Mouse (Mus musculus) kidney, embryonic 16.5 days (tissue): ENCODE data around the gene Fhad1. TPM values are rescaled to one million over a fixed set of nuclear protein-coding genes. Genes with fewer than 3 reads are reported as not detected.
A peak's percentile ranks its signal among the peaks of the same experiment; 100 is the strongest.

Experiments used
- ATAC-seq: fragments of 200-750 bp; cut with Nextera tagmentation; 2 replicates; pipeline ENCODE4 v1.8.0; 2017; ENCODE audit warnings: moderate TSS enrichment; ENCODE audit not compliant: low FRiP score, low TSS enrichment
- H3K27ac ChIP-seq: fragments of 300-500 bp; sonication (generic); 2 replicates; pipeline ENCODE4 v1.5.1; 2014; ENCODE audit warnings: low read length
- H3K27me3 ChIP-seq: fragments of 300-500 bp; sonication (generic); 2 replicates; pipeline ENCODE4 v1.6.1; 2014; ENCODE audit warnings: low read length, control low read depth, mixed read lengths; ENCODE audit not compliant: insufficient read depth
- H3K36me3 ChIP-seq: fragments of 300-500 bp; sonication (generic); 2 replicates; pipeline ENCODE4 v1.6.1; 2014; ENCODE audit warnings: low read length, control low read depth, mixed read lengths; ENCODE audit not compliant: insufficient read depth
- H3K4me1 ChIP-seq: fragments of 300-500 bp; sonication (generic); 2 replicates; pipeline ENCODE4 v1.6.1; 2014; ENCODE audit warnings: low read length, control low read depth, mixed read lengths; ENCODE audit not compliant: insufficient read depth
- H3K4me2 ChIP-seq: fragments of 300-500 bp; sonication (generic); replicated peaks from 2 replicates; pipeline ENCODE4 v1.6.1; 2014; ENCODE audit warnings: low read depth, low read length
- H3K4me3 ChIP-seq: fragments of 300-500 bp; sonication (generic); 2 replicates; pipeline ENCODE4 v1.5.1; 2014; ENCODE audit warnings: mild to moderate bottlenecking, low read length
- H3K9ac ChIP-seq: fragments of 300-500 bp; sonication (generic); replicated peaks from 2 replicates; pipeline ENCODE4 v1.6.1; 2014; ENCODE audit warnings: low read length
- H3K9me3 ChIP-seq: fragments of 300-500 bp; sonication (generic); 2 replicates; pipeline ENCODE4 v1.6.1; 2016; ENCODE audit warnings: low read length, control low read depth
- WGBS: fragments of 180-500 bp; shearing (Covaris S2); extraction: QIAGEN DNeasy Blood & Tissue Kit; methylation state at CpG from one replicate; pipeline ENCODE4 v1.1.7; 2014; 5-methylcytosine and 5-hydroxymethylcytosine counted together
- polyA plus RNA-seq: library from polyadenylated mRNA; unstranded; fragments of >200 nt; fragmentation: Nextera tagmentation; extraction: Ambion mirVana; gene quantifications from 2 replicates; pipeline ENCODE4 v1.2.1, GENCODE M21; 2015

Gene Fhad1
- polyA plus RNA-seq, 1 experiment from 2014 or later: 0.74 TPM

DNA sequence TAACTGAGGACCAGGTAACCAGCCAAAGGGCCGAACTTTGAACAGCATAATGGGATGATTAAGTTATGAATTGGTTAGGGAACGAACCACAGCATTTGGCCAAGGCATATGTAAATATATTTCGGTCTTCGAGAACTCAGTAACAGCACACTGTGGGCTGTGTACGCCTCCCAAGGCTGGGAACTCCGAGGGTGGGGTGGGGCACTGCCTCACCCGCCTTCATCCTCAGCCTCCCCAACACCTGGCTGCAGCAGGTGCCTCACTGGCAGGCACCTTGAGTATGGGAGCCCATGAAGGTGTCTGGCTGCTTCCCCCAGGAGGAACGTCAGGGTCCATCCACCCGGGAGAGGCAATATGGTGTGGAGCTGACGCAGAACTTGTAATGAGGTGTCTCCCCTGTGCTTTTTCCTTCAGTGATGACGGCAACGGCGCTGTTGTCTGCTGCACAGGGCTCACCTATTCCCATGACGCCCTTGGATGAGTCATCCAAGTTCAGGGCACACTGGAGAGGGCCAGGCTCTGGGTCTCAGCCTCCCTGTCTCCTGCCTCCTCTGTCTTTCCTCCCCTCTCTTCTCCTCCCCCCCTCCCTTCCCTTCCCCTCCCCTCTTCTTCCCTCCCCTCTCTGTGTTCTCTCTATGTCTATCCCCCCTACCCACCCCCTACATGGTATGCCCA, 22.2 kb downstream of the Fhad1 start:
- Histone ChIP-seq H3K4me2 (no peak overlapping the region), H3K27ac (no peak overlapping the region), H3K9ac (no peak overlapping the region), H3K9me3 (no peaks in the 10 kb centered on the region), H3K4me3 (no peak overlapping the region), H3K36me3 (no peaks in the 10 kb centered on the region), H3K27me3 (no peaks in the 10 kb centered on the region), H3K4me1 (no peaks in the 10 kb centered on the region)
- 86% methylated on average over 14 of the region's 14 CpGs for WGBS
- ATAC-seq: no peak

DNA sequence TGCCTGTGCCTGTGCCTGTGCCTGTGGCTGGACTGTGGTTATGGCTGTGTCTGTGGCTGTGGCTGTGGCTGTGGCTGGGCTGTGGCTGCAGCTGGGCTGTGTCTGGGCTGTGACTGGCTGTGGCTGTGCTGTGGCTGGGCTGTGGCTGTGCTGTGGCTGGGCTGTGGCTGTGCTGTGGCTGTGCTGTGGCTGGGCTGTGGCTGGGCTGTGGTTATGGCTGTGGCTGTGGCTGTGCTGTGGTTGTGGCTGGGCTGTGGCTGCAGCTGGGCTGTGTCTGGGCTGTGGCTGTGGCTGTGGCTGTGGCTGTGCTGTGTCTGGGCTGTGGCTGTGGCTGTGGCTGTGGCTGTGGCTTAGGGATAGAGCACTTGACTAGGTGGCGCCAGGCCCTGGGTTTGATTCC, 26.7 kb downstream of the Fhad1 start:
- Histone ChIP-seq H3K36me3 (no peaks in the 10 kb centered on the region), H3K27ac (no peak overlapping the region), H3K27me3 (no peaks in the 10 kb centered on the region), H3K9ac (no peak overlapping the region), H3K4me1 (no peaks in the 10 kb centered on the region), H3K4me2 (no peak overlapping the region), H3K9me3 (no peaks in the 10 kb centered on the region), H3K4me3 (no peak overlapping the region)
- 100% methylated on average over 1 of the region's 1 CpGs for WGBS
- no peak for ATAC-seq

DNA sequence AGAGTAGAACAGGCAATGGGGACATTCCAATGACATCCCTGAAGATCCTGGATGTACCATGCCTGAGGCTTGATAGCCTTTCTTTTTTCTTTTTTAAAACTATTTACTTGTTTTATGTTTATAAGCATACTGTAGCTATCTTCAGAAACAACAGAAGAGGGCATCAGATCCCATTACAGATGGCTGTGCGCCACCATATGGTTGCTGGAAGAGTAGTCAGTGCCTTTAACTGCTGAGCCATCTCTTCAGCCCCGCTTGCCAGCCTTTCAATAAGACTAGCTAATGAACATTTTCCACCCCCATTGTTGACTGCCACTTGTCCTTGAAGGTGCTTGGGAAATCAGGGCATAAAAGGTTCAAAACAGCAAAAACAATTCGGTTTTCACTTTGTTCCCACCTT, 31.2 kb downstream of the Fhad1 start:
- ATAC-seq: no peak
- Histone ChIP-seq H3K36me3 (no peaks in the 10 kb centered on the region), H3K27ac (no peak overlapping the region), H3K9ac (no peak overlapping the region), H3K27me3 (no peaks in the 10 kb centered on the region), H3K9me3 (no peaks in the 10 kb centered on the region), H3K4me3 (no peak overlapping the region), H3K4me2 (no peak overlapping the region), H3K4me1 (no peaks in the 10 kb centered on the region)
- 56% methylated on average over 3 of the region's 3 CpGs for WGBS

DNA sequence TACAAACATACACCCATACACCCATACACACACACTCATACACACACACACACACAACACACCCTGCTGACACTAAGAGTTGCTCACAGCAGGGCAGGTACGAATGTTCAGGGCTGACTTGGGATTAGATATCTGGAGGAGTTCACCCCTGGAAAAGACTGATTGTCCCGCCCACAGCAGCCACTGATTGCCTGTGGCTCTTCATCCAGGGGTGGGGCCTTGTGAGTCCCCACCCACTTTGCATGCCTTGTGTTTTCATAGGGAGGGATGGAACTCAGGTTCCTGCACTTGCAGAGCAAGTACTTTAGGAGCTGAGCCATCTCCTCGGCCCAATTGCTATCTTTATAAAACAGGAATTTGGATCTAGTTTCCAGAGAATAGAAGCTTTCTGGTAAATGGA, 33.4 kb downstream of the Fhad1 start:
- H3K27ac ChIP-seq: no peak overlapping the region
- H3K4me2 ChIP-seq: no peak overlapping the region
- H3K9me3 ChIP-seq: no peaks in the 10 kb centered on the region
- no peak overlapping the region for H3K4me3 ChIP-seq
- WGBS: 67% methylated on average over 3 of the region's 3 CpGs
- no peak for ATAC-seq
- no peaks in the 10 kb centered on the region for H3K27me3 ChIP-seq
- no peaks in the 10 kb centered on the region for H3K36me3 ChIP-seq
- no peaks in the 10 kb centered on the region; the same call in 1 of the 2 replicates for H3K4me1 ChIP-seq
- H3K9ac ChIP-seq: no peak overlapping the region

DNA sequence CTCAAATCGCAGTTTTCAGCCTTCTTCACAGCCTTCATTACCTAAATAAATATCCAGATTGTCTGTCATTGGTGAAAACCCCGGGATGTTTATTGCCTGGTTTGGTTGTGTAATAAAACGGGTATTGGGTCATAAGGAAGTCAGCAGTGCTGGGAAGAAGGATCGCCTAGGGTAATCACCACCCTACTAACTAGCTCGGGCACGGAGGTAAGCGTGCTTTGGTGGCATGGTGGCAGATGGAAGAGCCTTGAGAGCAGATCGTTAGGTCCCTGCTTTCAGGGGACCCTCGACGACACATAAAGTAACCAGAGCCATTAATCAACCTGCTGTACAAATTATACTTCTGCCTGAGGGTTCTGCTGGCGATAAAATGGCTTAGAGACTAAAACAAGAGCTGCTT, 36.3 kb downstream of the Fhad1 start:
- Histone ChIP-seq H3K4me3 (no peak overlapping the region), H3K36me3 (no peaks in the 10 kb centered on the region), H3K27ac (no peak overlapping the region), H3K4me2 (no peak overlapping the region), H3K9me3 (no peaks in the 10 kb centered on the region), H3K27me3 (no peaks in the 10 kb centered on the region), H3K4me1 (no peaks in the 10 kb centered on the region; the same call in 1 of the 2 replicates), H3K9ac (no peak overlapping the region)
- ATAC-seq: no peak
- 23% methylated on average over 11 of the region's 11 CpGs for WGBS

DNA sequence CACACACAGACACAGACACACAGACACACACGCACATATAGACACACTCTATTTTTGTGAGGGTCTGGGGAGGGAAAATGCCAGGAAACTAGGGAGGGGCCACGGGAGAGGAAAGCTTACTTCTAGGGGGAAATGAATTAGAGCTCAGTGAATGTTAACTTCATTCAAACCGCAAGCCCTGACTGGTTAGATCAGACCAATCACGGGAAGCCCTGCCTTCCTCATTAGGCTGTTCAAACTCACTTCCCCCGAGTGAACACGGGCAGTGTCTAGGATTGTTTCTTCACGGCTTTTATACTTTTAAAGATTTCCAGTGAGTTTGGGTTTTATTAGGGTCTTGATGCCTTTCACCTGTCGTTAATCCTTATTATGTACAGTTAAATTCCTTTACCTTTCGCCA, 37.5 kb downstream of the Fhad1 start:
- H3K9me3 ChIP-seq: no peaks in the 10 kb centered on the region
- ATAC-seq: no peak
- no peak overlapping the region for H3K4me3 ChIP-seq
- H3K4me1 ChIP-seq: no peaks in the 10 kb centered on the region; the same call in 1 of the 2 replicates
- no peak overlapping the region for H3K27ac ChIP-seq
- H3K9ac ChIP-seq: no peak overlapping the region
- H3K27me3 ChIP-seq: no peaks in the 10 kb centered on the region
- 40% methylated on average over 9 of the region's 9 CpGs for WGBS
- H3K4me2 ChIP-seq: no peak overlapping the region
- H3K36me3 ChIP-seq: no peaks in the 10 kb centered on the region

DNA sequence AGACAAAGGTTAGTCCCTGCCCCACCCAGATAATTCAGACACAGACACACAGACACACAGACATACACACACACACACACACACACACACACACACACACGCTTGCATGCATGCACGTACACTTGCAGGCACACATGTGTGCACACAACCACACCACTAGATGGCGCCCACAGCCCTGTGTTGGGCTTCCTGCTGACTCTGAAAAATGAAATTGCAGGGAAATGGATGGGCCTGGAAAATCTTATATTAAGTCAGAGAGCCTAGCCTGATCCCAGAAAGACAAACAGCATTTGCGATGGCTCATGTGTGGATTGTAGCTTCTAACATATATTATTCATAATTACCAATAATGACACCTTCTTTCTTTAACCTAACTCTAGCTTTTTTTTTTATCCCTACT, 38.7 kb downstream of the Fhad1 start:
- Histone ChIP-seq H3K9ac (no peak overlapping the region), H3K36me3 (no peaks in the 10 kb centered on the region), H3K27me3 (no peaks in the 10 kb centered on the region), H3K9me3 (no peaks in the 10 kb centered on the region), H3K27ac (no peak overlapping the region), H3K4me1 (no peaks in the 10 kb centered on the region; the same call in 1 of the 2 replicates), H3K4me3 (no peak overlapping the region), H3K4me2 (no peak overlapping the region)
- WGBS: 42% methylated on average over 4 of the region's 4 CpGs
- ATAC-seq: no peak

DNA sequence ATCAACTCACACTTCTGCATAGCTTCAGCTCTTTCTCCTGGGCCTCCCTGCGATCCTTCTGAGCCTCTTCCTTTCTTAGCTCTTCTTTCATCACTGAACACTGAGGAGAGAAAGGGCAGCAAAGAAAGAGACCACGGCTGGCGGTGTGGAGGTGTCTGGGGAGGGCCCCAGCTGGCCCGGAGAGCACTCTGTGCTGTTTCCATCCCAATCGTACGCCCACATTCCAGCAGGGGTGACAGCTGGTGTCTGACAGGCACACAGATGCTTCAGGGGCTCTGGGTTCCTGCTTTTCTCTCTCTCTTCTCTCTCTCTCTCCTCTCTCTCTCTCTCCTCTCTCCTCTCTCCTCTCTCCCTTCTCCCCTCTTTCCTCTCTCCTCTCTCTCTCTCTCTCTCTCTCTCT, 50.3 kb downstream of the Fhad1 start:
- no peaks in the 10 kb centered on the region for H3K36me3 ChIP-seq
- H3K4me1 ChIP-seq: no peaks in the 10 kb centered on the region; the same call in 1 of the 2 replicates
- no peak for ATAC-seq
- no peak overlapping the region for H3K4me3 ChIP-seq
- H3K4me2 ChIP-seq: no peak overlapping the region
- no peak overlapping the region for H3K9ac ChIP-seq
- H3K9me3 ChIP-seq: peaks cover 6% of the 10 kb centered on the region
- no peaks in the 10 kb centered on the region for H3K27me3 ChIP-seq
- H3K27ac ChIP-seq: no peak overlapping the region
- WGBS: 22% methylated on average over 6 of the region's 6 CpGs

DNA sequence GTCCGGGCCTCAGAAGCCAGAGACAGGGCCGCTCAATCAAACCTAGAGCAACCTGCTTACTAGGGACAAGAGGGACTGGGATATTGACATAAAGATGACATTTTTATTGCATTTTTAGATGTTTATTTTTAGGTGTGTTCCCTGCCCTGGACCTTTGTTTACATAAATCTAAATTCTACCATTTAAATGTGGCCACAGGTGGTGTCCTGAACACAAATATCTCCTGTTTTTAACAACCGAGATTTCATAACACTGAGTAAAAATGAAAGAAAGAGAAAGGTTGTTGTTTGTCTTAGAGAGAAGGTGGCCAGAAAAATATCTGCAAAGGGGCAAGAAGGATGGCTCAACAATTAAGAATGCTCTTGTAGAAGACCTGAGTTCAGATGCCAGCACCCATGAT, 51.0 kb downstream of the Fhad1 start:
- H3K9me3 ChIP-seq: peaks cover 6% of the 10 kb centered on the region
- H3K27ac ChIP-seq: no peak overlapping the region
- H3K27me3 ChIP-seq: no peaks in the 10 kb centered on the region
- peaks cover under 1% of the 10 kb centered on the region; the same call in 1 of the 2 replicates for H3K4me1 ChIP-seq
- no peak overlapping the region for H3K9ac ChIP-seq
- 84% methylated on average over 3 of the region's 3 CpGs for WGBS
- no peak for ATAC-seq
- H3K4me3 ChIP-seq: no peak overlapping the region
- no peak overlapping the region for H3K4me2 ChIP-seq
- no peaks in the 10 kb centered on the region for H3K36me3 ChIP-seq

DNA sequence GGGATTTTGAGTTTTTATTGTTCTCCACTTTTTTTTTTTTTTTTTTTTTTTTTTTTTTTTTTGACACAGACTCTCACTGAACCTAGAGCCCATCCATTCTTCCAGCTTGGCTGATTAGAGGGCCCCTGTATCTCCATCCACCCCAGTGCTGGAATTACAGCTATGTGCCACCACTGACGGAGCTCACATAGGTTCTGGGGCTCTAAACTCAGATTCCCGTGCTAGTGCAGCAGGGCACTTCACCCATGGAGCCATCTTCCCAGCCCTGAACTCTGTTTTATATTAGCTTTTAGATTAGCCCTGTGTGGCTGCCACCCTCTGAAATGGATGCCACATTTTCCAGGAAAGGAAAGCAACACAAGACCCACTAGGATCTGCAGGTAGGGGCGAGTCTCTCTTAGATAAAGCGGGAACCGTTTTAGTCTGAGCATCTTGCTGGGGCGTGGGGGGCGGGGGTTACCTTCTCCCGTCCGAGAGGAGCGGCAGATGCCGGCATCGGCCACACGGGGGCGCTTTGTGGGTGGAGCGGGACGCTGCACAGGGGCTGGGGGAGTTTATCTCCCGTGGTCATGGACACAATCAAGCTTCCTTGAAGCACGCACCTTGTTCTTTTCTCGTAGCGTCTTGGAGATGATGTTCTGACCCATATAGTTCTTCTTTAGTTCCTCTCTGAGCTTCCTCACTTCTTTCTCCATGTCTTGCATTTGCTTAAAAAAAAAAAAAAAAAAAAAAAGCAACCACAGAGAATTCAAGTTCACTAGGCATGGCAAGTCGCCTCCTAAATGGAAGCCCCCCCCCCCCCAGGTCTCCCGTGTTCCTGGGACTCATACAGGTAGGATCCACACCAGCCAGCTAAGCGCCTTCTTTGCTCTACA, 51.8 kb downstream of the Fhad1 start:
- no peak overlapping the region for H3K4me3 ChIP-seq
- H3K27ac ChIP-seq: no peak overlapping the region
- ATAC-seq: no peak
- peaks cover 7% of the 10 kb centered on the region for H3K4me1 ChIP-seq
- peak overlapping the region; percentile 15; the same call in 1 of the 2 replicates for H3K4me2 ChIP-seq
- H3K9ac ChIP-seq: 0 out of 2 replicates have a peak overlapping the region, but pooled peaks have one; percentile 4
- peaks cover 6% of the 10 kb centered on the region for H3K9me3 ChIP-seq
- H3K27me3 ChIP-seq: no peaks in the 10 kb centered on the region
- no peaks in the 10 kb centered on the region for H3K36me3 ChIP-seq
- 11% methylated on average over 23 of the region's 23 CpGs for WGBS
